Mouse (Mus musculus): ENCODE results near the gene Bhlhe23. TPM values are rescaled to one million over a fixed set of nuclear protein-coding genes. Genes with fewer than 3 reads are reported as not detected.

Gene Bhlhe23
- not detected for total RNA-seq (2021)
- long read RNA-seq, experiment 1 = 0 reads
- long read RNA-seq, experiment 2 = 0 reads

DNA sequence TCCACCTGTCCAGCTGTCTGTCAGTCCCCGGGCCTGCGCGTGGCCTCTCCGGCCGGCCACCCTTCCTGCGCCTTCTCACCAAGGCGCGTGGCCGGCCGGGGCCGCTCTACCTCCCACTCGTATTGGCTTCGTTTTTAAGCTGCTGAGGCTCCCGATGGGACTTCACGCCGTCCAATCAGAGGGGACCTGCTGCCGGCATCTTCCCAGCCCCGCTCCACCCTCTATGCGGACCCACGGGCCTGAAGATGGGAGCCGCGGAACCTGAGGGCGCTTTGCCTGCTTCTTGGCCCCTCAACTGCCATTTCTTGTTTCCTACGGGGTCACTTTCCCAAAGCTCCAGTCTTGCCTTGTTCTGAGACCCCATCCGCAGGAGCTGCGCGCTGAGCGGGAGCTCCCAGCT, at the start of gene Bhlhe23:
Gene Bhlhe23, minus strand, starts transcription at position 108 of the 400 bp plus-strand sequence.
- DNase-seq = no peak

DNA sequence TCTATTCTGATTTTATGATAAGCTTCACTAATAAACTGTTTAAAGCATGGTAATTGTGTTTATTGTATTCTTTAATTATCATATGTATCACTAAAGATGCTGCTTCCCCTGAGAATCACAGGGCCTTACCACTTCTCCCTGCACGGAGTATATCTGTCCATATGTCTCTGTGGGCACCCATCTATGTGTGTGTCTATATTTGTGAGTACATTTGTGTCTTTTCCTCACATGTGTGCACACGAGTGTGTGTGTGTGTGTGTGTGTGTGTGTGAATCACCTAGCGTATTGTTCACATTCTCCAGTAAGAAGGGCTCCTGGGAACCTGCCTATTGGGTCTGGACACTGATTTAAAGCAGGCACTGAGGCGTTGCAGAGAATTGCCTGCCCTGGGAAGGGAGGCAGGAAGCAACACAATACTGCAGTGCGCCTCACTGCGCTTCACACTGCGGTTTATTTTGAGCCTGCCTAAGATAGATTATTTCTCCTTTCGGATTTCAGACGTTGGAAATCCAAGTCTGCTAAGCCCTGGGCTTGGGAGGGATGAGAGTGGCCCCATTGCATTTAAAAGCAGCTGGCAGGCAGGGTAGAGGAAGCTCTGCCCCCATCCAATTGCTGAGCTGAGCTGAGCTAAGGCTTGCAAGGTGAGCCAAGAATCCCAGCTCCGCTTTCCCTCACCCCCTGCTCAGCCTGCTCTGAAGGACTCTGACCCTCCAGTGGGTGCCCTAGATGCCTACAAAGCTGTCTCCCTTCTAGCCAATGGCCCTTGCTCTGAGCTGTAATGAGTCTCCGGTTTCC, 48.6 kb upstream of the Bhlhe23 start:
- no peak for DNase-seq

DNA sequence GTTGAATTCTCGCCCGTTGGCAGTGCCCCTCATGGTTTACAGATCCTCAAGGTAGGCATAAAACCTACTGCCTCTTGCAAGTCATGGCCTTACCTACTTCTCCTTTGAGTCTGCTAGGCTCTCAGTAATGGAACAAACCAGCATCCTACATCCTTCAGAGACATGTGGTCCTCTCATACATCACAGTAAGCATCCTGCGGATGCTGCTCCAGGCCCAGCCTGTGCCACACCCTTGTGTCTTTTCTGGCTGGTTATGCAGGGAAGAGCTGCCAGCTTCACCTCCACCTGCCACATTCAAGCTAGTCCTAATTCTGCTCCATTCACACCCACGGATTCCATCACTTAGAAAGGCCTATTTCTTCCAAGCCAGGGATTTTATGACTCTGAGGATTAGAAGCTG, 48.0 kb upstream of the Bhlhe23 start:
- no peak for DNase-seq

DNA sequence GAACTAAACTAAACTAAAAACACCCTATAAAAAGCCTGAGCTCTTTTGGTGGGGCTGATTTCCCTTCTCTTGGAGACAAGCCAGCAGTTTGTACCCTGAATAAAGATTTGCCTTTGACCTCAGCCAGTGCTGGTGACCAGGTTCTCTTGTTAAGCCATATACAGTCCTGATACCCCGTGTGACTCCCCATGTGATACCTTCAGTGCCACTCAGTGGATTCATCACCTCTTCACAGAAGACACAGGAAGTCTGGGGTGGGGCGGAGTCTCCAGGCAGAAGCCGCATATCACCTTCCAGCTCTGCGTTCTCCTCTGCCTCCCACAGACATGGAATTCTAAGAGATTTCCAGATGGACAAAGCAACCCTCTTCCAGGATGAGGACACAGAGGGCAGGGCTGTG, 47.4 kb upstream of the Bhlhe23 start:
- no peak for DNase-seq

DNA sequence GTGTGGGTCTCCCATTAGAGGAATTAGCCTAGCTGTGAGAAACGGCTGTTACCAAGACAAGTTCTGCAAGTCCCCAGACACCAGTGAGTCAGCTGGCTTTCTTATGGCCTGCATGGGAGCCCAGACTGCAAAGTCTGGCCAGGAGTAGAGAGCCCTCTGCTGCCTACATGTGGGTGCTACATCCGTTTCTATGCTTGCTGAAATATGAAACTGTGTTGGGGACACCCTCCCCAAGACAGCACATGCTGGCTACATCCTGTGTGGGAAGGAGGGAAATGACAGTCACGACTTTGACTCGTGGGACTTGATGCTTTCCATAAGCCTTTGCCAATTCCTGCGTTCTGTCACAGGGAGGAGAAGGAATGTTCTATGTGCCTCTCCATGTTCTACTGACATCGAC, 45.8 kb upstream of the Bhlhe23 start:
- peak; percentile 20 for DNase-seq

DNA sequence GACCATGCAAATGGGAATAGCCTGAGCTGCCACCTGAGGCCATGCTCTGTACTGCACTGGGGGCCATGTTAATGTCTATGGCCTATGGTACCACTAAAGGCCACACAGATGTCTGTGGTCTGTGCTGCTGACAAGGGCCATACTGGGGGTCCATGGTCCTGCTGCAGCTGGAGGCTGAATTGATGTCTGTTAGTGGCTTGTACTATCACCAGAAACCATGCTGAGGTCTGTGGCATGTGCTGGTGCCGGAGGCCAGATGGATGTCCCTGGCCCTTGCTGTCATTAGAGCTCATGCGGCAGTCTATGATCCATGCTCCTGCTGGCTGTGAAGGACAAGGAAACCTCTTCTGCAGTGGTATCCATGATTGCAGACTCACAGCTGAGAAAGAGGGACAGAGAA, 42.8 kb upstream of the Bhlhe23 start:
- DNase-seq = no peak

DNA sequence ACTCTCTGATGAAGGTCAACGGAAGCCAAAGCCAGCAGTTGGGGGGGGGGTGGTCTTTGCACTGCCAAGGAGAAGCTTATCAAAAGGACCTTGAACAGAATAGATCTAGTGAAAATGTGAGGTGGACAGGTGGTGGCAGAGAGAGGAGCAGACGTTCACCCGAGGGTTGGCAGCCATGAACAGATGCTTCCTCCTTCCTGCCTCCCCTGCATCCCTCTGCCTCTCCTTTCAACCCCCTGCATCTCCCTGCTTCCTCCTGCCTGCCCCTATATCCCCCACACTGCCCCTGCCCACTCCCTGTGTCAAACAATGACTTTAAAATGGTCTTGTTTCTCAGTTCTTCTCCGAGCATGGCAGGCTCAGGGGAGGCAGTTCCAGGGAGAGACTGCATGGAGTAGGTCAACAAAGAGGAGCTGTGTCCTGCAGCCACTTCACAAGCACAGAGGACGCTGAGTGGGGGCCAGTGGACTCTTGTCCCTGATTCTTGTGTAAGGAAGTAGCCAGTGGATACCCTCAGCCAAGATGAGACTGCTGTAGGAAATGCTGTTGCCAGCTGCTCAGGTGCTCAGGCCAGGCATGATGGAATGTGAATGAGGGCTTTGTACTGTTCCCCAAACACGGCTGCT, 39.9 kb upstream of the Bhlhe23 start:
- DNase-seq = no peak

DNA sequence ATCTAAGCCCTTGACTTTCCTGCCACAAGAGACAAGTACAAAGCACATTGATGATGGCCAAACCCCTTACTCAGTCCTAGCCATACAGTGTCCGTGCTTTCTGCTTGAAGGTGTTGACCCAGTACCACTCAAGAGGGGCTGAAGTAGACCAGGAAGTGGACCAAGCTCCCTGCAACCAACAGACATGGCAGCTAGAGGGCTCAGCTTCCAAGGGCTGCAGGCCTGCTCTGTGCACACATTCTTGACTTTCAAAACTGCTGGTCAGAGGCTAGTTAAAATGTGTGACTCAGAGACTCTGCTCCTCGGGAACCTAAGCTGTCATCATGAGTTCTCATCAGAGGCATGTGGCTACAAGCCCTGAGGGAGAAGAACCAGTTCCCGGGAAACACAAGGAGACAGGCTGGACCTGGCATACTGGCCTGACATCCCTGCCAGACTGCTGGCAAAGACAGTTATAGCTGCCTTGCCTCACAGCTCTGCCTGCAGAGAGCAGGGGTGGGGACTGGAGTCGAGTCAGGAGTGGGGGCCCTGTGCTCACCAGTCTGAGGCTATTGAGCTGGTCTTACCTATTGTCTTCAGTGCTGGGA, 37.4 kb upstream of the Bhlhe23 start:
- DNase-seq = peak; percentile 14

DNA sequence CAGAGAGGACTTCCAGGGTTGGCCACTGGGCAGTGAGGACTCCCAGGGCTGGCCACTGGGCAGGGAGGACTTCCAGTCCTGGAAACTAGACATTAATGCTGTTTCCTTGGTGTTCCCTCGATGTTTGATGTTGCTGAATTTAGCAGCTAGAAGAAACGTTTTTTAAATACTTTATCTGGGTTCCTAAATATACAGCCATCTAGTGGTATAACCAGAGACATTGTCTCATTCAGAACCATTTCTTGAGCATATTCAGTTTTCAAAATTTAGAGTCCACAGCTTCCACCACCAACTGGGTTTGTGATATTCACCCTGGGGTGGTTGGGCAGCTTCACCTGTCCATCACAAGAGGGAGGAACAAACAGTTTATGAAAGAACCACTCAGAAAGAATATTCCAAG, 34.3 kb upstream of the Bhlhe23 start:
- DNase-seq = no peak

DNA sequence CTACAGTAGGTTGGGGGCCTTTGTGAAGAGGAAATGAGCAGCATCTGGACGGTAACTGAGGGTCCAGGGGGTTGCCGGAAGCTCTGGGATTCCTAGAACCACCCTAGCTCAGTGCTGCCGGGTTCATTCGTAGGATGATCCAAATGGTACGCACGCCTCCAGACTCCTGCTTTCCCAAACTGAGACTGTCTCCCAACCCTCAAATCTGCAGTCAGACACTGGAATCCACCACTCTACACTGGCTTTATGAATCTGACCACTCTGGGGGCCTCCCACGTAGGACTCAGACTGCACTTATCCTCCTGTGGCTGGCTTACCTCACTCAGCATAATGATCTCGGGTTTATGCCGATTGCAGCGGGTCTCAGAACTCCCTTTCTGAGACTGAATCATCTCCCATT, 32.8 kb upstream of the Bhlhe23 start:
- DNase-seq = no peak

DNA sequence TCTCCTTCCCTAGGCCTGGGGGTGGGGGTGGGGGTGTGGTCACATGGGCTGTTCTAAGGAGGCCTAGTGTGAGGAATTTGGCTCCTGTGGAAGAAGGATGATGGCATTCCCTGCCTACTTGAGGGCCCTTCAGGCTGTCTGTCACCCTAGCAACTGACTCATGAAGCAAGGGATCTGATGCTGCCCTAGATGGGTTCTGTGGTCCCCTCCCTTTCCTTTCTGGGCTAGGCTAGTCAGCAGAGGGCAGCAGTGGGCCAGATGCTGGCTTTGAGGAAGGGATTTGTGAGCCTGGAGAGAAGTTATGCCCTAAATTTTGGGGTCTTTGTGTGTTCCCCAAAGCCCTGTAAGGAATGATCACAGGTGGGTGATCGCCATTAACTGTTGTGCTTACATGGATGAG, 29.3 kb upstream of the Bhlhe23 start:
- peak; percentile 17 for DNase-seq

DNA sequence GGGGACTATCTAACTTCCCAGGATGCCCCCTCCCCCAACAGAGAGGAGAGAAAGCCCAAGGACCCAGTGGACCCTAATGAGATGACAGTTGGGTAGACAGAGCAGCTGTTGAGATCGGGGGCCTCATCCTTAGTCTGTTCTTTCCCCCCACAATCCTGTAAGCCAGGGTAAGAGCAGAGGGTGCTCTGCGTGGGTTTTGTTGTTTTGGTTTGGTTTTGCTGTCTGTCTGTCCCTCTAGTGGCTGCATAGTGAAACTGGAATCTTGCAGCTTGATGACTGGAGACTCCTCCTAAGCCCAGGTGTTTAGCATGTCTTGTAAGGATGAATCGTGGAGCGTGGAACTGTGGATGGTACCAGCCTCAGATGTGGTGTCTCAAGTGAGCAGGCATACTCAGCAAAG, 19.3 kb upstream of the Bhlhe23 start:
- no peak for DNase-seq

DNA sequence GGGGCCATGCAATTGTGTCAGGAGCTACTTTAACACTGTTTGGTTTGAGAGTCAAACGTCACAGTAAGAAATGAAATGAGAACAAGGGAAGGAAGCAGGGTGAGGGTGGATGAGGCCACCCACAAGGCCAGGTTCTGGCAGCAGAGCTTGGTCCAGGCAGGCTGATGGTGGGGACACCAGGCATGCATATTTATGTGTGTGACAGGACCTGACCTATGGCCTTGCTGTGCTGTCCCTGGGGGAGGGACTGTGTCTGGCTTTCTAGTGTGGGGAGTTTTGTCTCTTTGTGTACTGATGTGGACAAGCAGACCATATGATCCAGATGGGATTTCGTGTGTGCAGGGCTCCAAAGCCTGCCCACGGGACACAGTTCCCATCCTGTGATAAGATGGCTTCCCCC, 18.9 kb upstream of the Bhlhe23 start:
- DNase-seq = no peak

DNA sequence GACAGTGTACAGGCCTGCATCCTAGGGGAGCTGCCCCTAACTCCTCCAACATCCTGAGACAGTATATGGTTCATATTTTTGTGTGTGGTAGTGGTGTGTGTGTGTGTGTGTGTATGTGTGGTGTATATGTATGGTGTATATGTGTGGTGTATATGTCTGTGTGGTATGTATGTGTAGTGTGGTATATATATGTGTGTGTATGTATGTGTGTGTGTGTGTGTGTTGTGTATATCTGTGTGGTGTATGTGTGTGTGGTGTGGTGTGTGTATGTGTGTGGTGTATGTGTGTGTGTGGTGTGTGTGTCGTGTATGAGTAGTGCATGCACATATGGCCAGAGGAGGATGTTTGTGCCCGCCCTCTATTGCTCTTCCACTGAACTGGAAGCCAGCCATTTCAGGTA, 17.7 kb upstream of the Bhlhe23 start:
- no peak for DNase-seq

DNA sequence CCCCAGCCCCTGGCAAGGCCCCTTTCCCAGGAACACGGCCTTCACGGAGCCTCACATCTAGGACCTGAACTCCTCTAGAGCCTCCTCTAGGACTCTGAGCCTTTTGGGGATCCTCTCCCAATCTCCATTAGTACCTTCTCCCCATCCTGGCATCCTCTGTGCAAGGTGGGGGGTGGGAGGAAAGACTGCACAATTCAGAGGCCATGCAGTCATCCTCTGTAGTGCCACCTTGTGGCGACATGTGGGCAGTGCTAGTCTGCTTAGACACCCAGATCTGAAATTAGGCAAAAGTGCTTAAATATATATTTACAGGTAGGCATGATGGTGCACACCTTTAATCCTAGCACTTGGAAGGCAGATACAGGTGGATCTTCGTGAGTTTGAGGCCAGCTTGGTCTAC, 15.0 kb upstream of the Bhlhe23 start:
- DNase-seq = peak; percentile 38

DNA sequence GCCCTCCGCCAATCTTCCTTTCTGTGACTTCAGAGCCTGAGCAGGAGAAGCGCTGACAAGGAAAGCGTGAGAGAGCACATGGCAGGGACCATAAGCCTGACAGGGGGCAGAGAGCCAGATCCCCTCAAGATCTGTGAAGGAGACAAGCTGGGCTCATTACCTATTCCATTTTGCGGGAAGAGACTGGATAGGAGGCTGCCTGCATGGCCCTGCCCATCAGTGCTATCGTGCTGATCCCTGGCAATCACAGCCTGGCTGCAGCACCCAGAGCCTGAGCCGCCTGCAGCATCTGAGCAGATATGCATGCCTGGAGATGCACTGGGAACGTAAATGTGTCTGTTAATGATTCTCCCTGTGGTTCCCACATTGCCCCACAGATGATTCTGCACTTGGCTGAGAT, 12.1 kb upstream of the Bhlhe23 start:
- DNase-seq = no peak

DNA sequence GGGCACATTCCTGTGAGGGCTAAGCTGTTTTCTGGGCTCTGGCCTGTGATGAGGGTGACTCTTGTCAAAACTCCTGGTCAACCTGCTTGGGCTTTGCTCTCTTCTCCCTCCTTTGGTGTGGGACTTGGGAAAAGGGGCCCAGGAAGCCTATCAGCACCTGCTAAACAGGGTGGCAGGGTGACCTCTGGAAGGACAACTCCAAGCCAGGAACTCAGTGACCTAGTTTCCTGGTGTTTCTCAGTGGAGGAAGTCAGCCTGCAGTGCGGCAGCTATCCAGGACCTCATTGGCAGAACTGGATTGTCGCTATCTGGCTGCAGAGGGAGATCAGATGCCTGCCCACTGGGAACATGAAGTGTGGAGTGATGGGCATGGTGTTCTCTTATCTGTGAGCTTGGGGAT, 11.7 kb upstream of the Bhlhe23 start:
- no peak for DNase-seq

DNA sequence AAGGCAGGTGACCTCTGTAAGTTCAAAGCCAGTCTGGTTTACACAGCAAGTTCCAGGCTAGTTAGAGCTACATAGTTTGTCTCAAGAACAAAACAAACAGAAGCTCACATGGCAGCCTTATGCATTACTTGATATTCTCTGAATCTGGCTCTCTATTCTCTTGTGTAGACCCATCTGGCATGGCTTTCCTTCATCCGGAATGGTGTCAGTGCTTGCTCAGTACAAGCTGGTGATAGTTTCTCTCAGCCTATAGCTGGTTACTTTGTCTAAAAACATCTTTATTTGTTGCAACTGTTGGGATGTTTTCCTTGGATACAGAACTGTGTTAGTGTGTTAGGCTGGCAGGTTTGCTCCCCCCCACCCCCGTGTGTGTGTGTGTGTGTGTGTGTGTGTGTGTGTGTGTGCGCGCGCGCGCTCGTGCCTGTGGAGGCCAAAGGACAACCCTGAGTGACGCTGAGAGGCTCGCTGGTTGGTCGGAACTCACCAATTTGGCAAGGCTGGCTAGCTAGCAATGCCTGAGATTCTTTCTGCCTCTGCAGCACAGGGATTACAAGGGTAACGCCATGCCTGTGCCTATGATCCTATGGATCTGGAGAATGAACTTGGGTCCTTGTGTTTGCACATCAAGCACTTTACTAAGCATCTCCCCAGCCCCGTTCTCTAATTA, 11.0 kb upstream of the Bhlhe23 start:
- DNase-seq = no peak

DNA sequence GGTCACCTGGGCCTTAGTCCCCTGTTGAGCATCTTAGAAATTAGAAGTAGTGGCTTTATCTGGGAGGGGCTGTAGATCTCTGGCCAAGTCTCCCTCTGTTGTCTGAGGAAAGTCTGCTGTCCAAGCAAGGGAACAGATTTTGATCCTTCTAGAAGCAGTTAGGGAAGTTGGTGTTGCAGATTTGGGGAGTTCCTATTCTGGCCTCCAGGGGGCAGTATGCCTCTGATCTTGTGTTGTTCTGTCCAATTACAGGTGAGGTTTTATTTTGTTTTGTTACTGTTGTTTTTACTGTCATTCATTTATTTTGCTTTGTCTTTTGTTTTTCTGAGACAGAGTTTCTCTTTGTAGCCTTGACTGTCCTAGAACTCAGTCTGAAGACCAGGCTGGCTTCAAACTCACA, 10.0 kb upstream of the Bhlhe23 start:
- DNase-seq = peak; percentile 30

DNA sequence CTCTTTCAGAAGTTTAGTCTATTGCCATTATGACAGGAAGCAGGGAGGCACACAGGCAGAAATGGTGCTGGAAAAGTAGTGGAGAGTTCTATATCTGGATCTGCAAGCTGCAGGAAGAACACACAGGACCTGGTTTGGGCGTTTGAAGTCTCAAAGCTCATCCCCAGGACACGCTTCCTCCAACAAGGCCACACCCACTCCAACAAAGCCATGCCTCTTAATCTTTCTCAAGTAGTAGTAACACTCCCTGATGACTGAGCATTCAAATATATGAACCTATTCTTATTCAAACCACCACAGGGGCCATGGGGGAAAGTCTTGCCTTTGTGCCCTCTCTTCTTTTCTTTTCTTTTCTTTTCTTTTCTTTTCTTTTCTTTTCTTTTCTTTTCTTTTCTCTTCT, 3.6 kb upstream of the Bhlhe23 start:
- no peak for DNase-seq

DNA sequence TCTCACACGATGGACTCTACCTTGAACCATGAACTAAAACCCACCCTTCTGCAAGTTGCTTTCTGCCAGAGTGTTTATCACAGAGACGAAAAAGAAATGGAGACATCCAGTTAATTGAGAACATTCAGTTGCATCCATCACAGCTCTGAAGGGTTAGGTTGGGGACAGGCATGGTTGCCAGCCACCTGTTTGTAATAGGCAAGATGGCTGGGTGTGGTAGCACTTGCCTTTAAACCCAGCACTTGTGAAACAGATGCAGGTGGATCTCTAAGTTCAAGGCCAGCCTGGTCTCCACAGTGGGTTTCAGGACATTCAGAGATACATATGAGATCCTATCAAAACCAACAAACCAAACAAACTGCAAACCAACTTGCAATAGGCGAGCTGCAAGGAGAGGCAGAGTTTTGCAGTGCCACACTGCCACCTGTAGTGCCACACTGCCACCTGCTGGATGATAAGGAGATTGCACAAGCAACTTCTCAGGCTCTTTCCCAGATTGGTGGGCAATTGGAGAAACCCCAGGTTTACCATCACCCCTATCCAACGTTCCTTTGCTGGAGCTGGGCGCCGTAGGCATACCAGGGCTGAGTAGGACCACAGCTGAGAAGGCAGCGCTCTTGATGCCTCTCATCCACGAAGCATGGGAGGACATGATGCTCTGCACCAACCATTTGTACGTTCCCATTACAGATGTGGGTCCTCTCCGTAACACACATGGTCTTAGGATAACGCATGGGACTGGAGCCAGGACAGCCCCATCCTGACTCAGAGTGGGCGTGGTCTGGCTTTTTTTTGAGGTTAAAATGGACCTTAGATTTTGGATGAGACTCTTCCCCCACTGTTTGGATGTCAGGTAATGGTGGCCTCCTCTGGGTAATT, 2.8 kb upstream of the Bhlhe23 start:
- peak; percentile 42 for DNase-seq

DNA sequence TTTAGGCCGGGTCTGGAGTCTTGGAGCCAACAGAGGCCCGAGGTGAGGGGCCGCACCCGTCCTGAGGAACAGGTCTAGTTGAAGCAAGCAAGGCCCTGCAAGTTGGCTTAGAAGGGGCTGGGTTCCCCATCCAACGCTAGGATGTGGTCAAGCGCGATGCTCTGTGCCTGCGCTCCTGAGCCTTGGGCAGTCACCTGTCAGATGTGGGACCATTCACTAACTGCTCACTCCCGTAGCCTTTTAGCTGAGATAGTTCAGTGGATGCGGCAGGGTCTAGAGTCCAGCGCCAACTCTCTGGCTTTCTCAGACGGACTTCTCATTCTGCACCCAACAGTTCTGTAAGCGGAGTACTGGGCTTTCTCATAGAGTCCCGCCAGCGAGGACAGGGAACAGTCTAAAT, 1.1 kb downstream of the Bhlhe23 start:
- no peak for DNase-seq
